Mouse (Mus musculus): ENCODE measurements around the gene Map2k1.

Gene Map2k1

GRCm38 (mm10) chr9:64160471-64160870, 93.0 kb downstream of the Map2k1 start:
- no peak for DNase-seq (ENCODE audit: low spot score in 2 of 2)

GRCm38 (mm10) chr9:64156641-64157040, 96.8 kb downstream of the Map2k1 start:
- DNase-seq (ENCODE audit: low spot score in 2 of 2): no peak

- no peak for DNase-seq (ENCODE audit: low spot score in 2 of 2)
Observed at GRCm38 (mm10) chr9:64139879-64140278, 113.6 kb downstream of the Map2k1 start.

- DNase-seq (ENCODE audit: low spot score in 2 of 2): peak; percentile 53 to 74
Observed at GRCm38 (mm10) chr9:64138896-64139295, 114.5 kb downstream of the Map2k1 start.
